Mouse (Mus musculus) C2C12 (cell line): ENCODE data around the gene Pacs1. TPM values are rescaled to one million over a fixed set of nuclear protein-coding genes. Genes with fewer than 3 reads are reported as not detected.

Experiments used
- H3K27me3 ChIP-seq: one replicate; pipeline ENCODE4 v1.6.1; 2011; ENCODE audit not compliant: control insufficient read depth, insufficient read depth, insufficient read length
- H3K36me3 ChIP-seq: one replicate; pipeline ENCODE4 v1.6.1; 2011; ENCODE audit not compliant: control insufficient read depth, insufficient read depth
- H3K4me3 ChIP-seq: one replicate; pipeline ENCODE4 v1.5.1; 2011; ENCODE audit warnings: mild to moderate bottlenecking, control low read depth; ENCODE audit not compliant: poor library complexity, insufficient read depth, severe bottlenecking
- H3K79me2 ChIP-seq: one replicate; pipeline ENCODE4 v1.6.1; 2011; ENCODE audit not compliant: control insufficient read depth, insufficient read depth
- H3K79me3 ChIP-seq: one replicate; pipeline ENCODE4 v1.6.1; 2011; ENCODE audit warnings: low read depth, control low read depth
- H3ac ChIP-seq: one replicate; pipeline ENCODE3; 2011; ENCODE audit warnings: low read depth; ENCODE audit not compliant: control insufficient read depth, insufficient read length
- CEBPB ChIP-seq: IDR thresholded peaks from one replicate; pipeline ENCODE4 v1.6.1; 2011; ENCODE audit warnings: low read depth, mild to moderate bottlenecking, control low read depth, moderate library complexity
- CTCF ChIP-seq: IDR thresholded peaks from one replicate; pipeline ENCODE4 v1.5.1; 2011; ENCODE audit not compliant: control insufficient read depth, insufficient read depth, insufficient read length
- FOSL1 ChIP-seq: IDR thresholded peaks from one replicate; pipeline ENCODE4 v1.8.0; 2011; ENCODE audit warnings: mild to moderate bottlenecking, low read length; ENCODE audit not compliant: poor library complexity, insufficient read depth, severe bottlenecking
- MAX ChIP-seq: IDR thresholded peaks from one replicate; pipeline ENCODE4 v1.6.1; 2011; ENCODE audit warnings: mild to moderate bottlenecking, control low read depth
- MYOD1 ChIP-seq: IDR thresholded peaks from one replicate; pipeline ENCODE4 v1.6.1; 2011; ENCODE audit warnings: low read depth; ENCODE audit not compliant: control insufficient read depth, insufficient read length
- MYOG ChIP-seq: IDR thresholded peaks from one replicate; pipeline ENCODE4 v1.6.1; 2011; ENCODE audit not compliant: control insufficient read depth, insufficient read length; ENCODE audit errors: extremely low read depth
- USF1 ChIP-seq: IDR thresholded peaks from one replicate; pipeline ENCODE4 v1.6.1; 2011; ENCODE audit warnings: low read depth, mild to moderate bottlenecking, control low read depth, moderate library complexity
- polyA plus RNA-seq: library from polyadenylated mRNA; unstranded; fragments of >200 nt; fragmentation: generic; extraction: Trizol; gene quantifications from one replicate; pipeline ENCODE4 v1.2.1, GENCODE M21; 2012; ENCODE audit warnings: missing spikeins

Gene Pacs1
- polyA plus RNA-seq, 1 experiment = 10.1 TPM

GRCm38 (mm10) chr19:5107556-5108270, 165.2 kb downstream of the Pacs1 start:
- no peak overlapping the region for H3K4me3 ChIP-seq
- TF ChIP-seq MYOD1 (no peak), FOSL1 (no peak), MYOG (no peak), CTCF (no peak), MAX (no peak), CEBPB (no peak), USF1 (no peak)
- peaks cover 13% of the 10 kb centered on the region for H3K79me3 ChIP-seq
- H3K36me3 ChIP-seq = peaks cover 55% of the 10 kb centered on the region
- H3K79me2 ChIP-seq = peaks cover 23% of the 10 kb centered on the region
- H3ac ChIP-seq = no peak overlapping the region
- no peaks in the 10 kb centered on the region for H3K27me3 ChIP-seq

GRCm38 (mm10) chr19:5106731-5107191, 166.2 kb downstream of the Pacs1 start, which contains the start of gene Rab1b:
Gene Rab1b (minus strand): TSS chr19:5107072.
- H3K27me3 ChIP-seq = no peaks in the 10 kb centered on the region
- TF ChIP-seq MYOG (no peak), FOSL1 (no peak), USF1 (no peak), CTCF (no peak), CEBPB (no peak), MAX (no peak), MYOD1 (no peak)
- H3K36me3 ChIP-seq = peaks cover 59% of the 10 kb centered on the region
- H3K79me3 ChIP-seq = peaks cover 13% of the 10 kb centered on the region
- peak within 1 kb of the TSS; percentile 97 for H3K4me3 ChIP-seq
- H3K79me2 ChIP-seq = peaks cover 23% of the 10 kb centered on the region
- H3ac ChIP-seq = peak within 1 kb of the TSS; percentile 79

- TF ChIP-seq FOSL1 (no peak), MAX (no peak), MYOG (no peak), MYOD1 (no peak)
- Histone ChIP-seq H3K27me3 (no peaks in the 10 kb centered on the region), H3K79me3 (peaks cover 13% of the 10 kb centered on the region), H3K79me2 (peaks cover 23% of the 10 kb centered on the region), H3ac (peak overlapping the region; percentile 79), H3K36me3 (peaks cover 62% of the 10 kb centered on the region), H3K4me3 (peak overlapping the region; percentile 97)
These were observed 166.8 kb downstream of the Pacs1 start for GRCm38 (mm10) chr19:5106074-5106473.

- H3K79me3 ChIP-seq = no peaks in the 10 kb centered on the region
- H3ac ChIP-seq = peak within 1 kb of the TSS; percentile 69
These were observed 174.4 kb downstream of the Pacs1 start, which contains the start of gene Cnih2 for GRCm38 (mm10) chr19:5098363-5099143. Gene Cnih2 (minus strand): TSS chr19:5098521.

GRCm38 (mm10) chr19:5097521-5098362, 175.2 kb downstream of the Pacs1 start:
- Histone ChIP-seq H3K79me2 (no peaks in the 10 kb centered on the region), H3K27me3 (no peaks in the 10 kb centered on the region), H3ac (peak overlapping the region; percentile 69), H3K79me3 (no peaks in the 10 kb centered on the region), H3K4me3 (no peak overlapping the region), H3K36me3 (peaks cover 18% of the 10 kb centered on the region)
- TF ChIP-seq FOSL1 = no peak
- no peak for TF ChIP-seq CEBPB
- TF ChIP-seq MAX = no peak
- no peak for TF ChIP-seq USF1
- no peak for TF ChIP-seq CTCF
- TF ChIP-seq MYOD1 = no peak
- no peak for TF ChIP-seq MYOG

More at GRCm38 (mm10) chr19:5098363-5099143, 174.4 kb downstream of the Pacs1 start, which contains the start of gene Cnih2:
- Histone ChIP-seq H3K79me2 (no peaks in the 10 kb centered on the region), H3K36me3 (peaks cover 26% of the 10 kb centered on the region), H3K27me3 (no peaks in the 10 kb centered on the region), H3K4me3 (no peak within 1 kb of the TSS)
- TF ChIP-seq MYOG = no peak
- TF ChIP-seq CTCF = no peak
- no peak for TF ChIP-seq CEBPB
- no peak for TF ChIP-seq MAX
- TF ChIP-seq USF1 = no peak
- no peak for TF ChIP-seq FOSL1
- no peak for TF ChIP-seq MYOD1
